Mouse (Mus musculus): ENCODE measurements at regions not wholly inside any gene's neighbourhood (a gene's known extent, or its start where the extent isn't known, plus 50 kb on each side); places are given as distances from the start of the nearest gene placed in this dataset.

DNA sequence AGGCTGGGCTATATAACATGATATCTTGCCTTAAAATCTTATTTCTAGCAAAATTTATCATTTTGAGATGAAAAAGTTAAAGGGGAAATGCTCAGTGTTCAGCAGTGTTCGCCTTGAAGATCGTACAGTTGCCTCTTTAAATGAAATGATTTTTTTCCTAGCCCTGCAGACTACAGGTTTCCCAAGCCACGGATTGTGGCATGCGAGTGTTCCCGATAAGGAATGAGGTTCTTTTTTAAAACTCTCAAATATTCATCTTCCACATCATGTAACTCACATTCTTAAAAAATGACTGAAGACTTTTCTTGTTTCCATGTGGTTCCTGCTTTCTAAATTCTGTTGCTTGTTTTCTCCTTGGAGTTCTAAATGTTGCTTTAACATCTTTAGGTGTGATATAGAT, 566.0 kb downstream of the Gm43517 start:
- Histone ChIP-seq H3K4me1 (no peaks in the 10 kb centered on the region), H3K4me2 (no peak overlapping the region), H3K27me3 (replicated peaks) (no peaks in the 10 kb centered on the region), H3K27ac (no peak overlapping the region), H3K9me3 (replicated peaks) (no peaks in the 10 kb centered on the region), H3K4me3 (no peak overlapping the region), H3K9ac (no peak overlapping the region), H3K36me3 (no peaks in the 10 kb centered on the region)
- no peak for ATAC-seq
- 68% methylated on average over 5 of the region's 5 CpGs for WGBS (ENCODE audit: insufficient replicate concordance)

GRCm38 (mm10) chr12:49951821-49952220, 566.8 kb downstream of the Gm43517 start:
- no peaks in the 10 kb centered on the region for H3K36me3 ChIP-seq
- H3K27me3 ChIP-seq (replicated peaks): no peaks in the 10 kb centered on the region
- no peak overlapping the region for H3K27ac ChIP-seq
- no peaks in the 10 kb centered on the region for H3K4me1 ChIP-seq
- no peak overlapping the region for H3K9ac ChIP-seq
- WGBS (ENCODE audit: insufficient replicate concordance): 42% methylated on average over 5 of the region's 5 CpGs
- no peak for ATAC-seq
- no peaks in the 10 kb centered on the region for H3K9me3 ChIP-seq (replicated peaks)
- no peak overlapping the region for H3K4me2 ChIP-seq
- H3K4me3 ChIP-seq: no peak overlapping the region

- WGBS (ENCODE audit: insufficient replicate concordance): 61% methylated on average over 1 of the region's 1 CpGs
- H3K9ac ChIP-seq: no peak overlapping the region
- no peak for ATAC-seq
Observed at GRCm38 (mm10) chr12:49968072-49968471, 583.1 kb downstream of the Gm43517 start.

DNA sequence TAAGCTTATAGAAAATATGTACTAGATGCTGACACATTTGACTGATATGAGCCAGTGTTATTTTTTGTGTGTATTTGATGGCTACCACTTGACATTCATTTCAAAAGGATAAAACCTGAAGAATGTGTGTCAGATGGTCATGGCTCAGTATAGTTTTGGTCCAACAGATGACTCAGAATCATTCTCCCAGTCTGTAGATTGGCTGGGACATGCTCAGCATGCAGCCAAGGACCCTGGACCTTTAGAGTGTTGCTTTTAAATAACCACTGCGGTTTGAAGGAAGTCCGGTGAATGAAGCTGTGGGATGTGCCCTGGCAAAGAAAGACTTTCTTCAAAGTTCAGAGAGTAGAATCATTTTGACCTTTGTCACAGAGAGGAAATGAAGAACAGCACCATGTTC, 584.6 kb downstream of the Gm43517 start:
- no peak overlapping the region for H3K27ac ChIP-seq
- H3K9me3 ChIP-seq (replicated peaks): no peaks in the 10 kb centered on the region
- H3K4me2 ChIP-seq: no peak overlapping the region
- H3K9ac ChIP-seq: no peak overlapping the region
- ATAC-seq: no peak
- H3K4me3 ChIP-seq: no peak overlapping the region
- 68% methylated on average over 2 of the region's 2 CpGs for WGBS (ENCODE audit: insufficient replicate concordance)
- H3K4me1 ChIP-seq: no peaks in the 10 kb centered on the region
- no peaks in the 10 kb centered on the region for H3K27me3 ChIP-seq (replicated peaks)
- no peaks in the 10 kb centered on the region for H3K36me3 ChIP-seq

More at GRCm38 (mm10) chr12:49968072-49968471, 583.1 kb downstream of the Gm43517 start:
- no peaks in the 10 kb centered on the region for H3K9me3 ChIP-seq (replicated peaks)
- H3K4me1 ChIP-seq: no peaks in the 10 kb centered on the region
- no peaks in the 10 kb centered on the region for H3K36me3 ChIP-seq
- H3K4me3 ChIP-seq: no peak overlapping the region
- H3K27me3 ChIP-seq (replicated peaks): no peaks in the 10 kb centered on the region
- H3K4me2 ChIP-seq: no peak overlapping the region
- H3K27ac ChIP-seq: no peak overlapping the region

DNA sequence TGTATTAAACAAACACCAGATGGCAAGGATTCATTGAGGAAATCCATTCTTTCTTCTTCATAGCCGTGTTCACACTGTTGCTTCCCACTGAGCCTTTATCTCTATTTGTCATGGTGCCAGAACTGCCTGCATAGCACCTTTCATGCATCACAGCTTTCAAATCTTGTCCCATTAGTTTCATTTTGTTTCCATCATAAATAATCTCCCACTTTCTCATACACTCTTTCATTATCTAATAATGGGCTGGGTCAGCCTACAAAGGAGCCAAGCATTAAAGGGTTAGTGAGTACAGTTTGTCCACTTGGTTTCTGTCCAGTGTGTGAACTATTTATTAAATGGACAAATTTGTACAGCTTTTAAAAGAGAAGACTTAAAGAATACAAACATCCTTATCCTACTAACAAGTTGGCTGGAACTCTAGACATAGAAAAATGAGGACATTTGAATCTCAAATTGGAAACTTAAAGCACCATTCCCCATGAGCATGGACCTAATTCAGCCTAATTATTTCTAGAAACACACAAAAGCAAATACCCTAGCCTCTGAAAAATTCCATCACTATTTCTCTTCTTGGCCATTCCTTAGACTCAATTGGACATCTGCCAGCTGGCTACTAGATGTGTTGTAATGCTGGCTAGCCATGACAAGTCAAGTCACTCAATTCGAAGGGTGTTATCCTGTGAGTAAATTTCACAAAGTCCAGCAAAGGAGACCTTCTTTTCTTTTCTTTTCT, 589.8 kb downstream of the Gm43517 start:
- H3K4me1 ChIP-seq: no peaks in the 10 kb centered on the region
- no peaks in the 10 kb centered on the region for H3K9me3 ChIP-seq (replicated peaks)
- no peaks in the 10 kb centered on the region for H3K27me3 ChIP-seq (replicated peaks)
- no peak overlapping the region for H3K4me3 ChIP-seq
- 50% methylated on average over 2 of the region's 2 CpGs for WGBS (ENCODE audit: insufficient replicate concordance)
- no peaks in the 10 kb centered on the region for H3K36me3 ChIP-seq
- H3K9ac ChIP-seq: no peak overlapping the region
- H3K4me2 ChIP-seq: no peak overlapping the region
- H3K27ac ChIP-seq: no peak overlapping the region
- ATAC-seq: no peak

GRCm38 (mm10) chr12:49975553-49975952, 590.6 kb downstream of the Gm43517 start:
- H3K27me3 ChIP-seq (replicated peaks): no peaks in the 10 kb centered on the region
- 58% methylated on average over 1 of the region's 1 CpGs for WGBS (ENCODE audit: insufficient replicate concordance)
- no peak overlapping the region for H3K4me3 ChIP-seq
- H3K36me3 ChIP-seq: no peaks in the 10 kb centered on the region
- H3K4me2 ChIP-seq: no peak overlapping the region
- H3K9ac ChIP-seq: no peak overlapping the region
- no peak overlapping the region for H3K27ac ChIP-seq
- ATAC-seq: no peak
- no peaks in the 10 kb centered on the region for H3K4me1 ChIP-seq
- H3K9me3 ChIP-seq (replicated peaks): no peaks in the 10 kb centered on the region

DNA sequence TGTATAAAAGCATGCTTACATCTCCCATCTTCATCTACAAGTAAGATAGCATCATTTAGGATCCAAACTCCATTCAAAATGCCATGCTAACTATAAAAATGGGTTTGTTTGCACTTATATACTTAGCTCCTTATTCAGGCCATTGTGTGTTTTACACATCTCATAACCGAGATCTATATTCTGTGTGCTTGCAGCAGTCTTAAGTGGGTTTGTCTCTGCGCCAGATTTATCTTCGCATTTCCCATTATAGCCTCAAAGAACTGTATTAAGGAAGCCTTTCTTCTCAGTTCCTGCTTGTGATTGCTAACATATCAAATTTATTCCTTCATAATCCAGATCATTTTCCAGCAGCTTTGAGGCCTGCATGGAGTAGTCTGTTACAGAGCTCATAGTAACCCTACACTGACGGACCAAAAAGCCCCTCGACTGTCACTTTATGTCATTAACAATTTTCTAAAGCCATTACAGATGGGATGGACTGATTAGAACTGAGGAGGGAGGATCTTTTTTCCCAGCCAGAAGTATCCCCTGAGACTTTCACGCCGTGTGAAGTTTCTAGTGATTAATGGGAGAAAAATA, 607.6 kb downstream of the Gm43517 start:
- ATAC-seq: no peak
- H3K4me3 ChIP-seq: no peak overlapping the region
- no peak overlapping the region for H3K4me2 ChIP-seq
- no peaks in the 10 kb centered on the region for H3K4me1 ChIP-seq
- H3K27ac ChIP-seq: no peak overlapping the region
- no peaks in the 10 kb centered on the region for H3K36me3 ChIP-seq
- H3K9ac ChIP-seq: no peak overlapping the region
- no peaks in the 10 kb centered on the region for H3K27me3 ChIP-seq (replicated peaks)
- 63% methylated on average over 7 of the region's 7 CpGs for WGBS (ENCODE audit: insufficient replicate concordance)
- no peaks in the 10 kb centered on the region for H3K9me3 ChIP-seq (replicated peaks)

DNA sequence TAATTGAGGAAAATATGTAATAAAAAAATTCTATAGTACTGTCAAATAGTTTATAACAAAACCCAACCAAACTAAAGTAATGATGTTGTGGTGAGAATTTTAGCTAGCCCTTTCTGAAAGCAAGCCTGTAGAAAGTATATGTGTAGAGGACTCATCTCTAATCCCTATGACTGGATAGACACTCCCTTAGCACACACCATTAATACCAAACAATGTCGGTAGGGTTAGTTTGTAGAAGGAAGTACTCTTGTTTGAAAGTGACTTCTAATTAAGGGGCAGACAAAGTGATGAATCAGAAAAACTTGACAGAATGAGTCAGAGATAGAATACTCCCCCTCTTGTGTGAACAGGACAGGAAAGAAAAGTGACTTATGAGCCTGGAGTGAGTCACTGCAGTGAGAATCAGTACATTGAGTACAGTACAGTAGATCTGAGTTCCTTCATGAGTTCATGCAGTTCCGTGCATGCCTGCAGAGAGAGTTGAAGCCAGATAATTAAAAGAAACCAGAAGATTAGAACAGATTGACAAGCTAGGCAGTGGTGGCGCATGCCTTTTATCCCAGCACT, 610.0 kb downstream of the Prkd1 start:
- Histone ChIP-seq H3K9ac (no peak overlapping the region), H3K9me3 (replicated peaks) (no peaks in the 10 kb centered on the region), H3K36me3 (no peaks in the 10 kb centered on the region), H3K27ac (no peak overlapping the region), H3K4me2 (no peak overlapping the region), H3K27me3 (replicated peaks) (no peaks in the 10 kb centered on the region), H3K4me3 (no peak overlapping the region), H3K4me1 (no peaks in the 10 kb centered on the region)
- ATAC-seq: no peak
- WGBS (ENCODE audit: insufficient replicate concordance): 62% methylated on average over 3 of the region's 3 CpGs

GRCm38 (mm10) chr12:50061286-50061685, 587.6 kb downstream of the Prkd1 start:
- no peak overlapping the region for H3K4me3 ChIP-seq
- H3K27ac ChIP-seq: no peak overlapping the region
- H3K36me3 ChIP-seq: no peaks in the 10 kb centered on the region
- no peak for ATAC-seq
- no peaks in the 10 kb centered on the region for H3K4me1 ChIP-seq
- no peak overlapping the region for H3K4me2 ChIP-seq
- H3K9me3 ChIP-seq (replicated peaks): no peaks in the 10 kb centered on the region
- H3K9ac ChIP-seq: no peak overlapping the region
- WGBS (ENCODE audit: insufficient replicate concordance): 64% methylated on average over 2 of the region's 2 CpGs
- H3K27me3 ChIP-seq (replicated peaks): no peaks in the 10 kb centered on the region

DNA sequence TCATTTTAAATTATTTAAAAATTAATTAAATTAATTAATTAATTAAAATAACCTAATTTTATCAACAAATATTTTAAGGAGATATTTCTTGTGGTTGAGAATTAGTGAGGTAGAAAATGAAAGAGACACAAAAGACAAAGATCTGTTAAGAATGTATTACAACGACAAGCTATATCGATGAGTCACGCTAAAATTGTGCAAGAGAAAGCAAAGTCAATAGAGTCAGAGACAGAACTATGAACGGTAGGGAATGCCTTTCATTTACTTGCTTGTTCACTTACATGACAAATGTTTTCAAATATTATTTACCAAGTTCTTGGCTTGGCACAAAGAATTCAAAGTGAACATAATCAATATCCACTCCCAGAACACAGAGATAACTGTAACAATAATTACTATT, 582.5 kb downstream of the Prkd1 start:
- 71% methylated on average over 4 of the region's 4 CpGs for WGBS (ENCODE audit: insufficient replicate concordance)
- no peak for ATAC-seq

GRCm38 (mm10) chr12:50071797-50072196, 577.1 kb downstream of the Prkd1 start:
- H3K27ac ChIP-seq: no peak overlapping the region
- no peak overlapping the region for H3K4me2 ChIP-seq
- no peaks in the 10 kb centered on the region for H3K9me3 ChIP-seq (replicated peaks)
- WGBS (ENCODE audit: insufficient replicate concordance): 60% methylated on average over 3 of the region's 3 CpGs
- H3K27me3 ChIP-seq (replicated peaks): no peaks in the 10 kb centered on the region
- no peak for ATAC-seq
- H3K4me3 ChIP-seq: no peak overlapping the region
- no peaks in the 10 kb centered on the region for H3K4me1 ChIP-seq
- H3K9ac ChIP-seq: no peak overlapping the region
- H3K36me3 ChIP-seq: no peaks in the 10 kb centered on the region

More for the DNA sequence above, 582.5 kb downstream of the Prkd1 start:
- Histone ChIP-seq H3K4me3 (no peak overlapping the region), H3K36me3 (no peaks in the 10 kb centered on the region), H3K9me3 (replicated peaks) (no peaks in the 10 kb centered on the region), H3K4me1 (no peaks in the 10 kb centered on the region), H3K27ac (no peak overlapping the region), H3K9ac (no peak overlapping the region), H3K4me2 (no peak overlapping the region), H3K27me3 (replicated peaks) (no peaks in the 10 kb centered on the region)

DNA sequence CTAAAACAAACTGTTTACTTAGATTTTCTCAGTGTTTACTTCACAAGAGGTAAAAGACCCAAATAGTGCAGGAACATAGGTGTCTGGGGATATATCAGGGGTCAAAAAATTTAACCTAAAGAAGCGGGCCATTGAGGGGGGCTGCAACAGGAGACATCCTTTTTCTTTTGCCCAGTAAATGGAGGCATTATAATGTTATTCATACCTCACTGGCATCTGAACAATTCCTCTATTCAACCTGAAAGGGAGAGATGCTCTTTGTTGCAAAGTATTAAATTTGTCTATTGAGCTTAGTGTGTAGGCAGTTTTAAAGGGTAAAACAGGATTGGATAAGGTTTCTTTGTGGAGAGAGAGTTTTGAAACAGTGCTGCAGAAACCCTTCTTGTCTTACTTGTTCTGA, 576.5 kb downstream of the Prkd1 start:
- Histone ChIP-seq H3K4me2 (no peak overlapping the region), H3K36me3 (no peaks in the 10 kb centered on the region), H3K27ac (no peak overlapping the region), H3K4me3 (no peak overlapping the region), H3K4me1 (no peaks in the 10 kb centered on the region), H3K27me3 (replicated peaks) (no peaks in the 10 kb centered on the region), H3K9ac (no peak overlapping the region), H3K9me3 (replicated peaks) (no peaks in the 10 kb centered on the region)
- no peak for ATAC-seq
- 56% methylated on average over 1 of the region's 1 CpGs for WGBS (ENCODE audit: insufficient replicate concordance)

Measured in liver, embryonic 12.5 days (tissue).